Mouse (Mus musculus) kidney, embryonic 15.5 days (tissue): ENCODE measurements at regions not wholly inside any gene's neighbourhood (a gene's known extent, or its start where the extent isn't known, plus 50 kb on each side); places are given as distances from the start of the nearest gene placed in this dataset.

Experiments
- ATAC-seq: fragments of 200-750 bp; cut with Nextera tagmentation; replicated peaks from 2 replicates; pipeline ENCODE4 v1.8.0; 2017; ENCODE audit warnings: moderate TSS enrichment; ENCODE audit not compliant: low FRiP score
- H3K27ac ChIP-seq: fragments of 300-500 bp; sonication (generic); 2 replicates; pipeline ENCODE4 v1.5.1; 2015; ENCODE audit warnings: mild to moderate bottlenecking, inconsistent platforms
- H3K27me3 ChIP-seq: fragments of 300-500 bp; sonication (generic); 2 replicates; pipeline ENCODE4 v1.6.1; 2015; ENCODE audit warnings: inconsistent platforms
- H3K36me3 ChIP-seq: fragments of 300-500 bp; sonication (generic); 2 replicates; pipeline ENCODE4 v1.6.1; 2015; ENCODE audit warnings: inconsistent platforms
- H3K4me1 ChIP-seq: fragments of 300-500 bp; sonication (generic); 2 replicates; pipeline ENCODE4 v1.6.1; 2015; ENCODE audit warnings: inconsistent platforms
- H3K4me2 ChIP-seq: fragments of 300-500 bp; sonication (generic); 2 replicates; pipeline ENCODE4 v1.6.1; 2015; ENCODE audit warnings: moderate library complexity, mild to moderate bottlenecking, inconsistent platforms
- H3K4me3 ChIP-seq: fragments of 300-500 bp; sonication (generic); replicated peaks from 2 replicates; pipeline ENCODE4 v1.5.1; 2015; ENCODE audit warnings: mild to moderate bottlenecking, inconsistent platforms
- H3K9ac ChIP-seq: fragments of 300-500 bp; sonication (generic); 2 replicates; pipeline ENCODE4 v1.6.1; 2015; ENCODE audit warnings: mild to moderate bottlenecking, inconsistent platforms
- H3K9me3 ChIP-seq: fragments of 300-500 bp; sonication (generic); replicated peaks from 2 replicates; pipeline ENCODE4 v1.6.1; 2016; ENCODE audit warnings: inconsistent platforms
- WGBS: fragments of 180-500 bp; shearing (Covaris S2); methylation state at CpG from one replicate; pipeline ENCODE4 v1.1.7; 2015; ENCODE audit warnings: mixed read lengths; 5-methylcytosine and 5-hydroxymethylcytosine counted together

- no peak for ATAC-seq
- H3K9ac ChIP-seq: no peak overlapping the region
Measured at GRCm38 (mm10) chr2:72825251-72825650, 155.0 kb downstream of the Sp3 start.

GRCm38 (mm10) chr2:72829139-72829538 is 151.1 kb downstream of the Sp3 start:
- no peak overlapping the region for H3K4me3 ChIP-seq
- no peaks in the 10 kb centered on the region for H3K9me3 ChIP-seq
- H3K27me3 ChIP-seq: no peaks in the 10 kb centered on the region
- H3K4me1 ChIP-seq: no peaks in the 10 kb centered on the region
- H3K27ac ChIP-seq: no peak overlapping the region
- 17% methylated on average over 1 of the region's 1 CpGs for WGBS
- H3K4me2 ChIP-seq: no peak overlapping the region
- ATAC-seq: no peak
- no peaks in the 10 kb centered on the region for H3K36me3 ChIP-seq
- H3K9ac ChIP-seq: no peak overlapping the region

More at GRCm38 (mm10) chr2:72825251-72825650, 155.0 kb downstream of the Sp3 start:
- Histone ChIP-seq H3K4me1 (no peaks in the 10 kb centered on the region), H3K4me2 (no peak overlapping the region), H3K9me3 (no peaks in the 10 kb centered on the region), H3K27ac (no peak overlapping the region), H3K4me3 (no peak overlapping the region), H3K27me3 (no peaks in the 10 kb centered on the region), H3K36me3 (no peaks in the 10 kb centered on the region)
- WGBS: 82% methylated on average over 4 of the region's 4 CpGs

- Histone ChIP-seq H3K27ac (no peak overlapping the region), H3K27me3 (no peaks in the 10 kb centered on the region), H3K36me3 (no peaks in the 10 kb centered on the region), H3K9me3 (no peaks in the 10 kb centered on the region), H3K4me2 (no peak overlapping the region), H3K4me3 (no peak overlapping the region), H3K9ac (no peak overlapping the region), H3K4me1 (no peaks in the 10 kb centered on the region)
- no peak for ATAC-seq
- WGBS: 87% methylated on average over 10 of the region's 10 CpGs
Measured at GRCm38 (mm10) chr2:72832770-72833169, 147.5 kb downstream of the Sp3 start.

GRCm38 (mm10) chr2:72838085-72838727 is 142.0 kb downstream of the Sp3 start:
- no peaks in the 10 kb centered on the region for H3K9me3 ChIP-seq
- no peak overlapping the region for H3K27ac ChIP-seq
- ATAC-seq: no peak
- 40% methylated on average over 6 of the region's 6 CpGs for WGBS
- H3K4me1 ChIP-seq: 0 out of 2 replicates have a peak, but pooled peaks cover 3% of the 10 kb centered on the region
- no peaks in the 10 kb centered on the region for H3K27me3 ChIP-seq
- H3K4me2 ChIP-seq: no peak overlapping the region
- no peak overlapping the region for H3K4me3 ChIP-seq
- no peaks in the 10 kb centered on the region for H3K36me3 ChIP-seq
- no peak overlapping the region for H3K9ac ChIP-seq

GRCm38 (mm10) chr2:72839673-72840072 is 140.6 kb downstream of the Sp3 start:
- H3K9ac ChIP-seq: no peak overlapping the region
- no peaks in the 10 kb centered on the region for H3K36me3 ChIP-seq
- H3K27ac ChIP-seq: no peak overlapping the region
- H3K27me3 ChIP-seq: no peaks in the 10 kb centered on the region
- no peak for ATAC-seq
- no peak overlapping the region for H3K4me3 ChIP-seq
- WGBS: 66% methylated on average over 5 of the region's 5 CpGs
- H3K4me1 ChIP-seq: 0 out of 2 replicates have a peak, but pooled peaks cover 3% of the 10 kb centered on the region
- H3K9me3 ChIP-seq: no peaks in the 10 kb centered on the region
- no peak overlapping the region for H3K4me2 ChIP-seq

GRCm38 (mm10) chr2:72841367-72841766 is 138.9 kb downstream of the Sp3 start:
- H3K4me3 ChIP-seq: no peak overlapping the region
- H3K9me3 ChIP-seq: no peaks in the 10 kb centered on the region
- WGBS: 89% methylated on average over 5 of the region's 5 CpGs
- no peak overlapping the region for H3K27ac ChIP-seq
- no peak overlapping the region for H3K4me2 ChIP-seq
- H3K27me3 ChIP-seq: no peaks in the 10 kb centered on the region
- ATAC-seq: no peak
- H3K9ac ChIP-seq: no peak overlapping the region
- H3K36me3 ChIP-seq: no peaks in the 10 kb centered on the region
- H3K4me1 ChIP-seq: 0 out of 2 replicates have a peak, but pooled peaks cover 3% of the 10 kb centered on the region

GRCm38 (mm10) chr2:72843610-72844009 is 136.6 kb downstream of the Sp3 start:
- Histone ChIP-seq H3K9ac (no peak overlapping the region), H3K36me3 (no peaks in the 10 kb centered on the region), H3K4me2 (no peak overlapping the region), H3K4me1 (0 out of 2 replicates have a peak, but pooled peaks cover 3% of the 10 kb centered on the region), H3K9me3 (no peaks in the 10 kb centered on the region), H3K27me3 (no peaks in the 10 kb centered on the region), H3K4me3 (no peak overlapping the region), H3K27ac (no peak overlapping the region)
- no peak for ATAC-seq
- 84% methylated on average over 2 of the region's 2 CpGs for WGBS

GRCm38 (mm10) chr2:72849441-72850192 is 130.6 kb downstream of the Sp3 start:
- 60% methylated on average over 12 of the region's 12 CpGs for WGBS
- Histone ChIP-seq H3K4me2 (no peak overlapping the region), H3K27ac (no peak overlapping the region)

GRCm38 (mm10) chr2:72852509-72852908 is 127.7 kb downstream of the Sp3 start:
- ATAC-seq: no peak
- H3K9ac ChIP-seq: no peak overlapping the region
- no peak overlapping the region for H3K4me3 ChIP-seq
- no peaks in the 10 kb centered on the region for H3K36me3 ChIP-seq
- no peaks in the 10 kb centered on the region for H3K4me1 ChIP-seq
- WGBS: 79% methylated on average over 4 of the region's 4 CpGs
- no peaks in the 10 kb centered on the region for H3K27me3 ChIP-seq
- no peak overlapping the region for H3K4me2 ChIP-seq
- no peak overlapping the region for H3K27ac ChIP-seq
- H3K9me3 ChIP-seq: no peaks in the 10 kb centered on the region

More at GRCm38 (mm10) chr2:72849441-72850192, 130.6 kb downstream of the Sp3 start:
- Histone ChIP-seq H3K36me3 (no peaks in the 10 kb centered on the region), H3K9ac (no peak overlapping the region), H3K4me1 (no peaks in the 10 kb centered on the region), H3K27me3 (no peaks in the 10 kb centered on the region), H3K4me3 (no peak overlapping the region), H3K9me3 (no peaks in the 10 kb centered on the region)
- ATAC-seq: no peak

- Histone ChIP-seq H3K4me2 (no peak overlapping the region), H3K27me3 (no peaks in the 10 kb centered on the region), H3K36me3 (no peaks in the 10 kb centered on the region), H3K9ac (no peak overlapping the region), H3K4me3 (no peak overlapping the region), H3K4me1 (no peaks in the 10 kb centered on the region), H3K9me3 (no peaks in the 10 kb centered on the region), H3K27ac (no peak overlapping the region)
- ATAC-seq: no peak
- 71% methylated on average over 11 of the region's 11 CpGs for WGBS
Measured at GRCm38 (mm10) chr2:72855276-72855970, 124.8 kb downstream of the Sp3 start.

- H3K27me3 ChIP-seq: no peaks in the 10 kb centered on the region
- H3K27ac ChIP-seq: no peak overlapping the region
- H3K9me3 ChIP-seq: no peaks in the 10 kb centered on the region
- 80% methylated on average over 13 of the region's 13 CpGs for WGBS
- H3K4me2 ChIP-seq: no peak overlapping the region
- H3K36me3 ChIP-seq: no peaks in the 10 kb centered on the region
- no peak overlapping the region for H3K4me3 ChIP-seq
- no peak overlapping the region for H3K9ac ChIP-seq
- no peaks in the 10 kb centered on the region for H3K4me1 ChIP-seq
- no peak for ATAC-seq
Measured at GRCm38 (mm10) chr2:72855971-72856755, 124.1 kb downstream of the Sp3 start.
